Mouse (Mus musculus) liver, embryonic 16.5 days (tissue): ENCODE measurements at regions not wholly inside any gene's neighbourhood (a gene's known extent, or its start where the extent isn't known, plus 50 kb on each side); places are given as distances from the start of the nearest gene placed in this dataset.

Experiments
- ATAC-seq: fragments of 200-750 bp; cut with Nextera tagmentation; 2 replicates; pipeline ENCODE4 v1.8.0; 2017; ENCODE audit warnings: low read depth, mild to moderate bottlenecking, moderate number of reproducible peaks, moderate library complexity
- H3K27ac ChIP-seq: fragments of 300-500 bp; sonication (generic); 2 replicates; pipeline ENCODE4 v1.5.1; 2014; ENCODE audit warnings: mild to moderate bottlenecking, low read length
- H3K27me3 ChIP-seq: fragments of 300-500 bp; sonication (generic); 2 replicates; pipeline ENCODE4 v1.6.1; 2014; ENCODE audit warnings: low read depth, low read length, mixed read lengths; ENCODE audit not compliant: control insufficient read depth, insufficient read depth
- H3K36me3 ChIP-seq: fragments of 300-500 bp; sonication (generic); 2 replicates; pipeline ENCODE4 v1.6.1; 2014; ENCODE audit warnings: mild to moderate bottlenecking; ENCODE audit not compliant: control insufficient read depth, insufficient read depth
- H3K4me1 ChIP-seq: fragments of 300-500 bp; sonication (generic); 2 replicates; pipeline ENCODE4 v1.6.1; 2014; ENCODE audit warnings: low read depth, low read length, mixed read lengths; ENCODE audit not compliant: control insufficient read depth
- H3K4me2 ChIP-seq: fragments of 300-500 bp; sonication (generic); 2 replicates; pipeline ENCODE4 v1.6.1; 2014; ENCODE audit warnings: low read depth, low read length, mixed read lengths
- H3K4me3 ChIP-seq: fragments of 300-500 bp; sonication (generic); 2 replicates; pipeline ENCODE4 v1.5.1; 2014; ENCODE audit warnings: low read depth, mild to moderate bottlenecking, low read length
- H3K9ac ChIP-seq: fragments of 300-500 bp; sonication (generic); 2 replicates; pipeline ENCODE4 v1.6.1; 2014; ENCODE audit warnings: low read depth, low read length
- H3K9me3 ChIP-seq: fragments of 300-500 bp; sonication (generic); replicated peaks from 2 replicates; pipeline ENCODE4 v1.6.1; 2016; ENCODE audit warnings: low read length; ENCODE audit not compliant: control insufficient read depth
- WGBS: fragments of 180-500 bp; shearing (Covaris S2); extraction: QIAGEN DNeasy Blood & Tissue Kit; methylation state at CpG from one replicate; pipeline ENCODE4 v1.1.7; 2014; ENCODE audit not compliant: insufficient replicate concordance; 5-methylcytosine and 5-hydroxymethylcytosine counted together

DNA sequence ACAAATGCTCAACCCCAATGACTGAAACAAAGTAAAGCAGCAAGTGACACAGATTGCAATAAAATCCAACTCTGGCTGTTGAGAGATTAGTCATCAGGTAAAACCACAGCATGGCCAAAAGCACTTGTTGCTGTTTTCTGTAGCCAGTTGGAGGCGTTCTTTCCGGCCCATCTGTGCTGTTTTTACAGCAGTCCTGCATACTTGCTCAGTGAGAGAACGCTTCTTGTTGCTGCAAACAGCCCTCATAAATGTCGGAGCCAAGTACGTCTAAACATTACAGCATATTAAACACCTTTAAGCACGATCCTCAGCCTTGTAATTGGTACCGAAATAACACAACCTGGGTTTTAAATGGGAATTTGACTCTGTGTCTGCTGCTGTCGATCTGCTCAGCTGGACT, 65.6 kb upstream of the Hs3st3a1 start:
- no peaks in the 10 kb centered on the region for H3K9me3 ChIP-seq
- no peak overlapping the region for H3K4me2 ChIP-seq
- ATAC-seq: no peak
- H3K4me3 ChIP-seq: no peak overlapping the region
- no peaks in the 10 kb centered on the region for H3K36me3 ChIP-seq
- no peak overlapping the region for H3K27ac ChIP-seq
- no peak overlapping the region for H3K9ac ChIP-seq
- WGBS: 68% methylated on average over 8 of the region's 8 CpGs
- no peaks in the 10 kb centered on the region for H3K4me1 ChIP-seq
- H3K27me3 ChIP-seq: no peaks in the 10 kb centered on the region

DNA sequence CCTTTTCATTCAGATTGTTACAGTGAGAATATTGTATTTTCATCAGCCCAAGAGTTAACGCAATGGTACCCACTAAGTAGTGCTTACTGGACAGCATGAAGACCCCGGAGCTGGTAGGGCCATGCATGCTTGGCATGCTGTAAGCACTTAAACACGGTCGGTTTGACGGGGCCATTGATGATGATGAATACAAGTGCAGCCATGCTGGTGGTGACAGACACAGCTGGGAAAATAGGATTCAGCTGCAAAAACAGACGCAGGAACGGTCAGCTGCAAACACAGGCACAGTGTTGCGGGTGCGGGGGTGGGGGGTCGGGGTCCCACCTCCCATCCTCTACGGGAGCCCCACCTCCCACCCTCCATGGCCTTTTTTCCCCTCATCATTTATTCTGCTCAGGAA, 99.7 kb upstream of the Hs3st3a1 start:
- H3K9me3 ChIP-seq: no peaks in the 10 kb centered on the region
- ATAC-seq: no peak
- WGBS: 73% methylated on average over 11 of the region's 11 CpGs
- H3K27me3 ChIP-seq: no peaks in the 10 kb centered on the region
- H3K4me3 ChIP-seq: no peak overlapping the region
- H3K4me1 ChIP-seq: no peaks in the 10 kb centered on the region
- H3K9ac ChIP-seq: no peak overlapping the region
- no peaks in the 10 kb centered on the region for H3K36me3 ChIP-seq
- no peak overlapping the region for H3K27ac ChIP-seq
- H3K4me2 ChIP-seq: no peak overlapping the region

DNA sequence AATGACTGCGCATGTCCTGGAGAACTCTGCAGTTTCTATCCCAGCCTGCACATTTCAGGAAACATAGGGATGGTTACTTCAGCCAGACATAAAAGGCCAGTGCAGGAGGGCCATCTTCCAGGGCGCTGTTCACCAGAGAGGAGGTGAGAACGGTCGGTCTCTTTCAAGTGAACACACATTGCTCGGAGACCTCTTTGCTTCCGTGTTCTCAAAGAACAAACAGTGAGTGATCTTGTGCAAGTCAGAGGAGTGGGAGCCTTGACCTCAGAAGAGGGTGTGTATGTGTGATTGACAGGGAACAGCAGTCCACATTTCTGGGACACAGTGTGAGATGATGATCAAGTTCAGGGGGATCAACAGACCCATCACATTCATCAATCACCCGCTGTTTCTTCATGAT, 102.7 kb upstream of the Hs3st3a1 start:
- H3K4me3 ChIP-seq: no peak overlapping the region

DNA sequence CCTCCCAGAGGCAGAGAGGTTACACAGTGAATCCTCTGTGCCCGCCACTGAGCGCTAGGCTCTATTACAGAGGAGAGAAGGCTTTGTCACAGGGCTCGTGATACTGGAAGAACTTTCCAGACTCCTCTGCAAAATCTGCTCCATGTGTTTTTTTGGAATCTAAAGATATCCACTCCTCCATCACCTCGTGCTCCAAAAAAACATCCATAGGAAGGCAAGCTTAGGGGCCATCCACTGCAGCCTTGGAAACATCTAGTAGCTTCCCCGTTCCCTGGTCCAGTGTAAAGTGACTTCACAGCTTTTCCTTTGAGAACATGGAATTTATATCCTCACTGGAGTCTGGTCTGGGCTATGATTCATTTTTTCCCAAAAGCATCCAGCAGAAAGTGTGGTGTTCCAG, 103.3 kb upstream of the Hs3st3a1 start:
- Histone ChIP-seq H3K4me2 (no peak overlapping the region), H3K27me3 (no peaks in the 10 kb centered on the region), H3K4me1 (no peaks in the 10 kb centered on the region), H3K27ac (no peak overlapping the region), H3K9me3 (no peaks in the 10 kb centered on the region), H3K4me3 (no peak overlapping the region), H3K9ac (no peak overlapping the region), H3K36me3 (no peaks in the 10 kb centered on the region)
- no peak for ATAC-seq
- 54% methylated on average over 5 of the region's 5 CpGs for WGBS

More for the DNA sequence above, 102.7 kb upstream of the Hs3st3a1 start:
- no peaks in the 10 kb centered on the region for H3K36me3 ChIP-seq
- WGBS: 79% methylated on average over 7 of the region's 7 CpGs
- ATAC-seq: no peak
- H3K9ac ChIP-seq: no peak overlapping the region
- no peak overlapping the region for H3K4me2 ChIP-seq
- no peaks in the 10 kb centered on the region for H3K4me1 ChIP-seq
- H3K27ac ChIP-seq: no peak overlapping the region
- no peaks in the 10 kb centered on the region for H3K9me3 ChIP-seq
- H3K27me3 ChIP-seq: no peaks in the 10 kb centered on the region

DNA sequence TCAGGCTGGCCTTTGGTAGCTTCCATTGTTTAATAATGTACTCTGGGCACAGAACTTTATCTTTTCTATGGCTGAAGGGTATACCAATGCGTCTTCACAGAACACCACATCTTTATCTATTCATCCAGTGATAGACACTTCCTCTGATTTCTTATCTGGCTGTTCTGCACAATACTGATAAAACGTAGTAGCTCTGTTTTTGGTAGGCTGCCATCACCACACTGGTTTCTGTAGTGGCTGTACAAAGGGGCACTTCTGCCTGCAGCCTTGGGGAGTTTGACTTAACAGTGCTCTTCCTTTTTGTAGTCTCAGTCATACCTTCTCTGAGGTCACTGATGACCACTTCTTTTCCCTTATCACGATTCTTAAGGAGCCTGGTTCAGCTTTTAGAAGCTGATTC, 106.0 kb upstream of the Hs3st3a1 start:
- no peak overlapping the region for H3K4me3 ChIP-seq
- no peak overlapping the region for H3K9ac ChIP-seq
- no peak for ATAC-seq
- H3K36me3 ChIP-seq: no peaks in the 10 kb centered on the region
- 4% methylated on average over 3 of the region's 3 CpGs for WGBS
- H3K27ac ChIP-seq: no peak overlapping the region
- H3K9me3 ChIP-seq: no peaks in the 10 kb centered on the region
- no peak overlapping the region for H3K4me2 ChIP-seq
- H3K27me3 ChIP-seq: no peaks in the 10 kb centered on the region
- no peaks in the 10 kb centered on the region for H3K4me1 ChIP-seq

DNA sequence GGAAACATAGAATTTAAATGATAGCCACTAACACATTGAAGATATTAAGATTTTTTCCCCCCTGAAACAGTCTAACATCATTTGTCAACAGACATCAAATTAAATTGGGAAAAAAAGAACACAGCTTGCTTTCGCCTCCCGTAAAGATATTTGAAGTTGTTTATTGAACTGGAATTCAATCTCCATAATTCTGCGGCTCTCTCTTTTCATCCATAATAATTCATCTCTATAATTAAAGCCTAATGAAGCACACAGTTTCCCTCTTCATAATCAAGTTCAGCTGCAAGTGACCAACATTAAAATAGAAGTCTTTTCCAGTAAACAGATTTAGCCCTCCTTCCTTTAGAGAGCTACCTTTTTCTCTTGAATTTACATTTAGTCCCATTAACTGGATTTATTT, 107.4 kb upstream of the Hs3st3a1 start:
- Histone ChIP-seq H3K9me3 (no peaks in the 10 kb centered on the region), H3K9ac (no peak overlapping the region), H3K27me3 (no peaks in the 10 kb centered on the region), H3K27ac (no peak overlapping the region), H3K4me3 (no peak overlapping the region), H3K4me2 (no peak overlapping the region), H3K4me1 (no peaks in the 10 kb centered on the region), H3K36me3 (no peaks in the 10 kb centered on the region)
- ATAC-seq: no peak
- WGBS: 74% methylated on average over 3 of the region's 3 CpGs

DNA sequence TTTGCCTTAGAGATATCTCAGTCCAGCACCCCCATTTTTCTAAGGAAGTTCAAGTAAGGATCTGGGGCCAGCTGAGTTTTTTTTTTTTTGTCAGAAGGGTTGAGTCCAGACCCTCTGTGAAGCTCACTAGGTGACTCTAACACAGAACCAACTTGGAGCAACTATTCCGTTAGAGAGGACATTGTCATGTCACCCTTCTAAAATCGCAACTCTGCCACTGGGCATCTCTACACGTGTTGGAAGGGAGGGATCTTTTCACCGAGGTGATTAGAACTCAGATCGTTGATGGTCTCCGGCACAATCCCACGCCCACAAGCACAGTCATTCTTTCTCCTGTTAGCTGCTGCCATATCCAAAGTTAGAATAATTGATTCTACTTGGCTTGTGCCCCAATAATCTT, 108.5 kb upstream of the Hs3st3a1 start:
- Histone ChIP-seq H3K4me1 (no peaks in the 10 kb centered on the region), H3K9ac (no peak overlapping the region), H3K36me3 (no peaks in the 10 kb centered on the region), H3K9me3 (no peaks in the 10 kb centered on the region), H3K27ac (no peak overlapping the region), H3K4me3 (no peak overlapping the region), H3K27me3 (no peaks in the 10 kb centered on the region), H3K4me2 (no peak overlapping the region)
- WGBS: 60% methylated on average over 7 of the region's 7 CpGs
- no peak for ATAC-seq

DNA sequence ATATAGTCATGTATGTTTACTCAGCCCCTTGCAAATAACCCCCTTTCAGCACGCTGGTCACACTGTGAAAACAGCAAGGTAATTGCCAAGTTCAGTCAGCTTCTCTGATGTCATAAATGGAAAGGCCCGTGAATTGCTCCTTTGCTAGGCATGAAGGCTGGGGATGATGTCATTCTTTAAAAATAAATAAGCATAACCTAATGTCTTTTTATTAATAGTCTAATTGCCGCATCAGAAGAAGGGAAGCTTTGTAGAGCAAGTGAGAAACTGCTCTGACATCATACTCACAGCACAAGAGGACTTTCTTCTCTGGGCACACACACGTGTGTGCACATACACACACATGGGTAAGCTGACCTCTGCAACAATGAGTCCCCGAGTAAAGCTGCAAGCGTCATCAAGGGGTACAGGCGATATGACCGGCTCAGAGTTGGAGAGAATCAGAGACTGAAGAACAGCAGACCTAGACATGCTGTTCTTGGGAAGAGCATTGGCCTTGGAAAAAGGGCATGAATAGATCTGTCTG, 113.2 kb upstream of the Hs3st3a1 start:
- ATAC-seq: no peak
- Histone ChIP-seq H3K36me3 (no peaks in the 10 kb centered on the region), H3K9ac (no peak overlapping the region), H3K4me2 (no peak overlapping the region), H3K27me3 (no peaks in the 10 kb centered on the region), H3K4me3 (no peak overlapping the region), H3K4me1 (no peaks in the 10 kb centered on the region), H3K9me3 (no peaks in the 10 kb centered on the region), H3K27ac (no peak overlapping the region)
- WGBS: 71% methylated on average over 8 of the region's 8 CpGs

DNA sequence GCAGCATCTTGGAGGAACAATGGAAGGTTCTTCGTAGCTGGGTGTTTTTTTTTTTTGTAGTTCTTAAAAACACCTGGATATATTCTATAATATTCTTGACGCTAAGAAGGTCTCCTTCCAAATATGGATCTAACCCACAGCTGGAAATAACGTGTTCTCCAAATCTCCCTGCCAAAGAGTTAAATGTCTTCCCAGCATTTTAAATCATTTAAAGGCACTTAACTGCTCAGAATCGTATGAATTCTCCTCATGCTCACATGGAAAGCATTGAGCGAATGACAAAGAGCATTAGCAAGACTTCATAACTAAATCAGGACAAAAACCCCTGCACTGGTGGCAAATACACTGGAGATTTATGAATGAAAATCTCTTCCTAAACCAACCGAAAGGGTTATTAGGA, 117.7 kb upstream of the Hs3st3a1 start:
- Histone ChIP-seq H3K4me3 (no peak overlapping the region), H3K9ac (no peak overlapping the region), H3K27ac (no peak overlapping the region), H3K27me3 (no peaks in the 10 kb centered on the region), H3K4me1 (no peaks in the 10 kb centered on the region), H3K9me3 (no peaks in the 10 kb centered on the region), H3K4me2 (no peak overlapping the region), H3K36me3 (no peaks in the 10 kb centered on the region)
- 59% methylated on average over 6 of the region's 6 CpGs for WGBS
- ATAC-seq: no peak

DNA sequence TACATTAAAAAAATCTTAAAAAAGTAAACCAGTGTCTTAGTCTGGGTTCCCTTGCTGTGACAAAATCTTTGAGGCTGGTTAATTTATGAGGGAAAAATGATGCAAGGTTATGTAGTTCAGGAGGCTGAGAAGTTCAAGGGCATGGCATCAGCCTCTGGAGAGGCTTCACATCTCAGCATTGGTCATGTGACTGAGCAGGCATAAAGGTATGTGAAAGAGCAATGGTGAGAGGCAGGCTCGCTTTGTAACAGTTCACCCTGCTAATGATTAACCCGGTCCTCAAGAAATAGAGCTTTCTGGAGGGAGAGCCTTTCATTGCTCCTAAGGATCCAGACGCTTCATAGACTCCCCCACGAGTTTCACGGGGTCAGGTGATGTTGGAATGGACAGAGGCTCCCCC, 120.1 kb upstream of the Hs3st3a1 start:
- no peak for ATAC-seq
- 39% methylated on average over 5 of the region's 5 CpGs for WGBS
- no peak overlapping the region for H3K27ac ChIP-seq

More for the DNA sequence above, 120.1 kb upstream of the Hs3st3a1 start:
- no peaks in the 10 kb centered on the region for H3K4me1 ChIP-seq
- no peak overlapping the region for H3K9ac ChIP-seq
- no peak overlapping the region for H3K4me2 ChIP-seq
- no peaks in the 10 kb centered on the region for H3K9me3 ChIP-seq
- no peak overlapping the region for H3K4me3 ChIP-seq
- H3K27me3 ChIP-seq: no peaks in the 10 kb centered on the region
- H3K36me3 ChIP-seq: no peaks in the 10 kb centered on the region
